Mouse (Mus musculus) spleen, adult 18-20 months (tissue): Measurements from ENCODE around the gene Mdga1.

Experiments
- DNase-seq, 2 experiments: peaks; one replicate each; pipeline ENCODE4 v3.0.0; 2022; ENCODE audit warnings: mixed read lengths in 2 of 2

Gene Mdga1

DNA sequence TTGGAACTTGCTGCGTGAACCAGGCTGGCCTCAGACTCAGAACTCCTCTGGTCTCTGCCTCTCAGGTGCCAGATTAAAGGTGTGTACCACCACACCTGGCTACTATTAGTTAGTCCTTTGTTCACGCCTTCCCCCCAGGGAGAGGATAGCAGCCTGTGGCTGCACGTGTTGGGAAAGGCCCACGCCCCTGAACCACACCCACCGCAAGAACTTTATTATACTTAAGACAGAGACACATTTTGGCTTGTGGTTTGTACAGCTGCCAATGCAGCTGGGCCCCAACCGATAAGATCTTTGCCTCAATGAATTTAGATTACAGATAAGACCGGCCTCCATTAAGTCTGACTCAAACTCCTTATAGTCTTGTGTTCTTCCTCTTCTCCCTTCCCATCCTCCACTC is 10.0 kb upstream of the Mdga1 start:
- DNase-seq, result no peak

- no peak for DNase-seq
Measured at GRCm38 (mm10) chr17:29979020-29979419, 9.1 kb upstream of the Mdga1 start.

- DNase-seq, result peak; percentile 36 to 73
Measured at GRCm38 (mm10) chr17:29975731-29976130, 5.8 kb upstream of the Mdga1 start.

- no peak for DNase-seq
Measured at GRCm38 (mm10) chr17:29973226-29973625, 3.3 kb upstream of the Mdga1 start.

- no peak for DNase-seq
Measured at GRCm38 (mm10) chr17:29971761-29972432, 2.0 kb upstream of the Mdga1 start.

GRCm38 (mm10) chr17:29965506-29965905 is 4.4 kb downstream of the Mdga1 start:
- no peak for DNase-seq

DNA sequence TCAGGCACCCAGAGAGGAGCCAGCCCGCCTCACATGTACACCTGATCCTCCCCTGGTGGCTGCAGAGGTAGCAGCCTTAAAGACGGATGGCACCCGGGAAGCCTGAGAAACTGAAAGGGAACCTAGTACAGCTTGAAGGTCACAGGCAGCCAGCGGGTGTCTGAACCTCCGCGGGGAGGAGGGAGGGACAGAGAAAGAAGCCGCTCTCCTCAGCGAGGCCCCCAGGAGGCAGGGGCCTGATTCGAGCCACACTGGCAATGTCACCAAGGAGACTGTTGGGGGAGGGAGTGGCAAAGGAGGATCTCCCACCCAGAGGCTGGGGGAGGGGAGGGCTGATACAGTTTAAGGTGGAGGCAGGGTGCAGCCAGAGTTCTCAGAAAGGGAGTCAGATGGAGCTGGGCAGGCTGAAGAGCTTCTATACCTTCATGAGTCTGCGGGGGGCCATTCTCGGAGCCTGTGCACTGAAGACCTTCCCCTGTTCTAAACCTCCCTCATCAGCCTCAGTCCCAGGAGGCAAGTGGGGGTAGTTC is 6.1 kb downstream of the Mdga1 start:
- DNase-seq, result peak in 1 of 2 experiments; percentile 9

GRCm38 (mm10) chr17:29955880-29956279 is 14.0 kb downstream of the Mdga1 start:
- DNase-seq, result no peak

DNA sequence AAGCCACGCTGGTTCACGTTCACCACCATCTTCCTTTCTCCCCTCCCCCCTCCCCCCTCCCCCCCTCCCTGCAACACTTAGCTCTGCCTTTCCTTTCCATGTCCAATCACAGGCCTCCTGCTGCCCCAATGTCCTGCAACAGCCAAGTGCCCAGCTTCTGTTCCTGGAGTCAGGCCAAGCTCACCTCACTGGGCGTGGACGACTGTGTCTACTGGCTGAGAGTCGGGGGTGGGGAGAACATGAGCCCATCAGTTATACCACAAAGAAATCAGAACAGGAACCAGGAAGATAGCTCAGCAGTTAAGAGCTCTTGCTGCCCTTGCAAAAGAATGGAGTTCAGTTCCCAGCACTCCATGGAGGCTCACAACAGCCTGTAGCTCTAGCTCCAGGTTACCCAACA is 15.6 kb downstream of the Mdga1 start:
- no peak for DNase-seq

DNA sequence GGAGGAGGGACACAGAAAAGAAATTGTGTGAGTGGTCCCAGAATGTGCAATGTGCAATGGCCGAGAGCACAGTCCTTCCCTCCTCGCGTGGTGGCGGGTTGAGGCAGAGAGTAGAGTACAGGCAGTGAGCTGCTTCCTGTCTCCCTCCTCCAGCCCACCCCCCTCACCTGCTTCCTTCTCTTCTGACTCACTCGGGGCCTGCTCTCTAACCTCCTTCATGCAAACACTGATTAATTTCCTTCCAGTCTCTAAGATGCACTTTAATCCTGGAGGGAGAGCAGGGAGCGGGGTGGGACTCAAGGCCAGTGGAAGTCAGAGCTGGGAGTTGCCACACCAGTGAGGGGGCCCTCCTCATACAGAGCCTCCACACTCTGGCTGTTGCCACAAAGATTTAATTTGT is 18.8 kb downstream of the Mdga1 start:
- no peak for DNase-seq

DNA sequence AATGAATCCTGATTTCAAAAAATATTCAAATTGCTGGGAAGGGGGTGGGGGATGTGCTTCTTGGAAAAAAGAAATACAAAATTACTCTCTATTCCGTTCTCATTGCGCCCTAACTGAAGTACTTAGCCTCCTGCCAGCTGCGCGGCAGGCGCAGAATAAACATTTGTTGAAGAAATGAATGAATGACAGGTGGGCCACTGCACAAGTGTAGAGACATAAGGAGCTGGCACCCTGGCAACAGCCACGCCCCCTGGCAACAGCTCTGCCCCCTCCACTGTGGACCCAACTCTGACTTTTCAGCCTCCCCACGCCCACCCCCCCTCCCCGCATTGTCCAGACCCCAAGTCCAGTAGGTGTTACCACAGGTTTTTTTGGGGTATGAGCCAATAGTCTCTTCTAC is 19.3 kb downstream of the Mdga1 start:
- no peak for DNase-seq

DNA sequence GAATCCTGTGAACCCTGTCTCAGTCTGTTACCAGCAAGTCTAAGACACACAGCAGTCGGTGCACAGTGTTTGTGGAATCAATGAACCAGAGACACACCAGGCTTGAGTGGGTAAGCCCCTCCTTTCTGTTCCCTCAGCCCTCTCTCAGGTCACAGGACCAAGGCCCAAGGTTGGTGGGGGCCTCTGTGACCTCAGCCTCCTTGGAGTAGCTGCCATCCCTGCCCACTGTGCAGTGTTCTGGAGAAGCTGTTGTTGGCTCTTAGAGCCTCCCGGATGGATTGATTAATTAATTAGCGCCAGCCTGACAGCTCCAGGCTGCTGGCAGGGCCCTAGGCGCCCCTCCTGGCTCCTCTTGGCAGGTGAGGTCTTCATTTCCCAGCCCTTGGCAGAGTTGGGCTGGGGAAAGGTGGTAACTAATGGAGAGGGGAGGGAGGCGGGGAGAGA is 22.6 kb downstream of the Mdga1 start:
- DNase-seq, result no peak

DNA sequence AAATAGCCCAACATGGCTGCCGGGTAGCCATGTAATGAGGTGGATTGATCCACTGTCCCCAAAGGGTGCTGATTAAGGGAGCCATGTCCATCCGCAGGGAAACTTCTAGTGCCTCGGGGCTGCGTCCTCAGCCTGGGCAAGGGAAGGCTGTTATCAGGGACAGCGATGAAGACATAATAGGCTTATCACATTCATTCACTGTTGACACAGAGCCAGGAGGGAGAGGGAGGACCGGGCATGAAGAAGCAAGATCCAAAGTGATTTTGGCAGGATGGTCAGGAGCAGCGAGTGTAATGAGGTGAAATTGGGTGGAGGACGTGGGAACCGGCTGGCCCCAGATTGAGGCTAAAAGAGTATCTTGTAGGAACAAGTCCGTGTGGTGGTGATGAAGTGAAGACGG is 25.5 kb downstream of the Mdga1 start:
- DNase-seq, result no peak

DNA sequence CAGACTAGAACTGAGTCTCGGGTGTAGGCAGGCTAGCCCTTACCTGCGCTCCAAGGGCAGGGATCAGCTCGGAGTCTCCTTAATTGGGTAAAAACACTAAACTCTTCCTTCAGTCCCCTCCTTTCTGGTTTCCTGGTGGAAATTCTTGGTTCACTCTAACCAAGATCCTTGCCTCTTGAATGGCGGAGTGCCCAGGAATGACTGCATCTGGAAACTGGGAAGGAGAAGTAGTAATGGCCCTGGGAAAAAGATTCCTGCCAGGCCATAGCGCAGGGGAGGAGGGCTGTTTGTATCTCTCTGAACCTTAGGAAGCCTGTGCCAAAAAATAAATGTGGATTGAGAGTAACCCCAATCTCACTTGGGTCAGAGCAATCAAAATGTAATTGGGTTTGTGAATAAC is 30.9 kb downstream of the Mdga1 start:
- no peak for DNase-seq

GRCm38 (mm10) chr17:29937350-29937781 is 32.5 kb downstream of the Mdga1 start:
- DNase-seq, result no peak

GRCm38 (mm10) chr17:29934133-29934851 is 35.6 kb downstream of the Mdga1 start:
- DNase-seq, result no peak

DNA sequence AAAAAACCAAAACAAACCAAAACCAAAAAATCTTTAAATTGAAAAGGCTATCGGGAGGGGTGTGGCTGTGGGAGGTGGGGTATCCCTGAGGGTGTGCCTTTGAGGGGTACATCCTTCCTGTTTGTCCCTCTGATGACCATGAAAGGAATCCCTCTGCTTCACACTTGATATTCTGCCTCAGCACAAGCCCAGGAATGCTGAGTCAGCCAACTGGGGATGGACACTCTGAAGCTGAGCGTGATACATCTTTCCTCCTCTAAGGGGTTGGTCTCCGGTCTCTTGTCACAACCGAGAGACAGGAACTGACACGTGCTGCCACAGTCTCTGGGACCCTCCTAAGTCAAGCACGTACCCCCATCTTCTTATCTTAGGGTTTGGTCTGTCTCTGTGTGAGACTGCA is 37.1 kb downstream of the Mdga1 start:
- no peak for DNase-seq

- DNase-seq, result no peak
Measured at GRCm38 (mm10) chr17:29931224-29931945, 38.5 kb downstream of the Mdga1 start.

DNA sequence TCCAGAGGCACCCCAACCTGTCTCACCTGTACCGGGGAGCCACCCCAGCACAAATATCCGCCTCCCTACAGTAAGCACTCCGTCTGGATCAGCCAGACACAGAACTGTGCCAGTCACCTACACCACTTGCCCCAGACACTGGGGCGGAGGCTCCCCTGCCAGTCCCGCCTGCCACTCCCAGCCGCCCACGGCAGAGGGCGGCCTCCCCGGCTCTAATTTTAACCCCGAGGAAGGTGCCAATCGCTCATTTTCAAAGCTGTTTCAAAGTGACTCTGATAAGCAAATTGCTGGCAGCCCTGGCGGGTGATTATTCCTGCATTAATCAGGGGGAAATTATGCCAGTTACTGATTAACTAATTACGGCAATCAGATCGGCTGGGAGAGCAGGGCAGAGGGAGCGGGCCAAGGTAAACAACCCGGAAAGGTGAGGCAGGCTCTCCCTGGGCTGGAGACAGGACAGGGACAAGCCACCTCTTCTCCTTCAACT is 41.1 kb downstream of the Mdga1 start:
- no peak for DNase-seq

DNA sequence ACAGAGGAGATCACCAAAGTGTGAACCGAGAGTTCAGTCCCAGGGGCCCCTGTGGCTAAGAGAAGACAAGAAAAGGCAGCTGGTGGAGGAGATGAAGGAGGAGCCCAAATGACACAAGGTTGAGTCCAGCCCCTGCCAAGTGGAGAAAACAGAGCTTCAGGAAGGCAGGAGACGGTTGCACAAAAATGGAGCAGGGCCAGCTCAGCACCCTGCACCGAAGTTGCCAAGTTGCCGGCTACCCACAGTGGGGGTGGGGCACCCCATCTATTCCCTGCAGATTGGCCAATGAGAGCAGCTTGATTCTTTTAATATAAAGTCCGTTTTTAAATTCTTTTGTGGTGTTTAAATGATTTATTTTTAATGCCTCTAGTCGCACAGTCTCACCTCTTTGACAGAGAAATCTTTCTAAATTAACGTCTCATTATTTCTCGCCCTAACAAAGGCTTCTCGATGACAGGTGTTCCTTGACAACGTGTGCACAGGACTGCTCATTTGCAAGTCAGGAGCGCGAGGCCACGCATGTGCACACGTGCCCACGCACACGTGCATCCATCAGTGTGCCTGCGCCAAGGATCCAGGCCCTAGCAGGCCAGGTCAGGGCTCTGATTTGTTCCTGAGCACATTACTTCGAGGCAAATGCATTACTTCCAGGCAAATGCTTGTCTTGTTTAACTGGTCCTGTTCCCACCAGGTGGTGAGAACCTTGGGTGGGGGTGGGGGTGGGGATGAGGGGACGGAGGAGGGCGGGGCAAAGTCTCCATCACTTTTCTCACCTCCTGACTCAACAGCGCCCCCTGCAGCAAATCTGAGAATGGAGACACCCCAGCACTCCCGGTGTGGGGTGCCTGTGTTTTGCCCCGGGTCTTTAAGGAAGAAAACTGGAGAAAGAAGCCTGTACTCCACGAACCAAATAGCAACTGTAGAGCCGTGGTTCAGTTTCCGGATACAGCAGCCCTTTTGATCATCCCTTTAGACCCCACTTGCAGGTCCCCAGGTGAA is 44.0 kb downstream of the Mdga1 start:
- DNase-seq, result no peak

GRCm38 (mm10) chr17:29920089-29920488 is 49.8 kb downstream of the Mdga1 start:
- DNase-seq, result no peak

- DNase-seq, result no peak
Measured at GRCm38 (mm10) chr17:29919552-29919920, 50.4 kb downstream of the Mdga1 start.
